In the genomic region with DNA sequence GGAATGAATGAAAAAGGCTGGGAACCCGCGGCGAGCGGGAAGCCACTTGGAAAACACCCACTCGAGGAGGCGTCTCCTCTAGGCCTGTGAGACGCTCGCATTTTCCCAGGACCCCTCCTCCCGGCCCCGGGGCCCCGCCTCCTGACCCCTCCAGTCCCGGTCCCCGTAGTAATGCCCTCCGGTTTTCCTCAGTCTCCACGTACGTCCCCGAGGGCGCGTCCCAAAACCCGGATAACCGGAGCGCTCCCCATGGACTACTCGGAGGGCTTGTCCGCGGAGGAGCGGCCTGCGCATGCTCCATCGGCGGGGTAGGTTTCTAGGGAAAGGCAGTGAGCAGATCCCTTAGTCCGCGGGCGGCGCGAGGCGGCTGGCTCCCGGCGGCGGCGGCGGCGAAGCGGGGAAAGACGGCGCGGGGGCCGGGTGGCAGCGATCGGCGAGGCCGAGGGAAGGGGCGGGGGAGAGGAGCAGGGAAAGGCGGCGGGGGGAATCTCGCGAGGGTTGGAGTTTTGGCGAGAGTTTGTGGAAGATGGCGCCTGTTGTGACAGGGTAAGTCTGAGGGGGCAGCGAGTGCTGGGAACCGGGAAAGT, we compare ENCODE assay signal across 8 mouse cellular contexts.
DNase-seq lines count a peak whose midpoint lies in the region; ATAC-seq lines count a peak whose summit lies in the region.

No protein-coding gene starts in this region.

- 0 out of 2 replicates have a peak, but pooled peaks cover 6% of the 10 kb centered on the region for H3K4me1 ChIP-seq in brown adipose tissue, adult 24 weeks (ENCODE audit: control insufficient read depth, insufficient read depth, insufficient read length, low read length)
- peaks cover 33% of the 10 kb centered on the region for H3K4me1 ChIP-seq in heart, embryonic 13.5 days
- peaks cover 28% of the 10 kb centered on the region for H3K4me1 ChIP-seq in liver, embryonic 12.5 days
- H3K4me1 ChIP-seq in stomach, embryonic 15.5 days, result 0 out of 2 replicates have a peak, but pooled peaks cover 4% of the 10 kb centered on the region

- peak overlapping the region; percentile 73 for H3K4me3 ChIP-seq in brown adipose tissue, adult 24 weeks (ENCODE audit: insufficient read depth, low read depth, low read length)
- peak overlapping the region; percentile 96 for H3K4me3 ChIP-seq in heart, embryonic 13.5 days
- H3K4me3 ChIP-seq in liver, embryonic 12.5 days, result peak overlapping the region; percentile 85
- H3K4me3 ChIP-seq in stomach, embryonic 15.5 days (replicated peaks), result peak overlapping the region; percentile 93

- peak overlapping the region; percentile 76 for H3K27ac ChIP-seq in brown adipose tissue, adult 24 weeks (replicated peaks; ENCODE audit: low read depth, low read length)
- peak overlapping the region; percentile 99 for H3K27ac ChIP-seq in heart, embryonic 13.5 days (replicated peaks)
- peak overlapping the region; percentile 91 for H3K27ac ChIP-seq in liver, embryonic 12.5 days
- peak overlapping the region; percentile 99 for H3K27ac ChIP-seq in stomach, embryonic 15.5 days

- H3K36me3 ChIP-seq in heart, embryonic 13.5 days, result no peaks in the 10 kb centered on the region
- H3K36me3 ChIP-seq in liver, embryonic 12.5 days, result no peaks in the 10 kb centered on the region
- no peaks in the 10 kb centered on the region for H3K36me3 ChIP-seq in stomach, embryonic 15.5 days

- H3K4me2 ChIP-seq in heart, embryonic 13.5 days, result peak overlapping the region; percentile 99
- peak overlapping the region; percentile 98 for H3K4me2 ChIP-seq in liver, embryonic 12.5 days
- H3K4me2 ChIP-seq in stomach, embryonic 15.5 days, result peak overlapping the region; percentile 92

- WGBS in heart, embryonic 13.5 days, result under 1% methylated on average over 53 of the region's 59 CpGs
- WGBS in liver, embryonic 12.5 days (ENCODE audit: insufficient replicate concordance), result 2% methylated on average over 55 of the region's 59 CpGs
- WGBS in stomach, embryonic 15.5 days, result under 1% methylated on average over 57 of the region's 59 CpGs

- H3K9me3 ChIP-seq in heart, embryonic 13.5 days, result no peaks in the 10 kb centered on the region
- no peaks in the 10 kb centered on the region for H3K9me3 ChIP-seq in liver, embryonic 12.5 days (replicated peaks)
- no peaks in the 10 kb centered on the region for H3K9me3 ChIP-seq in stomach, embryonic 15.5 days

- ATAC-seq in heart, embryonic 13.5 days (ENCODE audit: extremely low read depth, insufficient number of reproducible peaks, low FRiP score, low TSS enrichment), result peak; percentile 78
- peak; percentile 83 for ATAC-seq in liver, embryonic 12.5 days
- ATAC-seq in stomach, embryonic 15.5 days (ENCODE audit: insufficient read depth, low FRiP score, low read depth), result peak; percentile 89

- peak; percentile 95 for DNase-seq in CD4-positive, CD25-positive, alpha-beta regulatory T cell, adult 2 months (ENCODE audit: low read depth, low spot score)
- DNase-seq in fat pad, adult 2 months (ENCODE audit: extremely low read depth, low read depth, low spot score), result peak; percentile 65
- peak; percentile 99 for DNase-seq in kidney, postnatal 10 days
- DNase-seq in natural killer cell, adult 2 months (ENCODE audit: low spot score in 2 of 2), result peak; percentile 92 to 94

- H3K9ac ChIP-seq in heart, embryonic 13.5 days, result peak overlapping the region; percentile 97
- H3K9ac ChIP-seq in liver, embryonic 12.5 days, result peak overlapping the region; percentile 84
- H3K9ac ChIP-seq in stomach, embryonic 15.5 days, result peak overlapping the region; percentile 85

- 0 out of 2 replicates have a peak, but pooled peaks cover 4% of the 10 kb centered on the region for H3K27me3 ChIP-seq in heart, embryonic 13.5 days (replicated peaks)
- H3K27me3 ChIP-seq in liver, embryonic 12.5 days (replicated peaks), result no peaks in the 10 kb centered on the region; the same call in 1 of the 2 replicates
- H3K27me3 ChIP-seq in stomach, embryonic 15.5 days (replicated peaks), result no peaks in the 10 kb centered on the region

Comparison
In these comparisons a context has a peak if more than half of its experiments do, and no peak if none do; other contexts are left out.
1. Peak in every context shown above with its lines: DNase-seq, ATAC-seq, H3K4me3 ChIP-seq and H3K27ac ChIP-seq.